Mouse (Mus musculus) small intestine, adult 2 months (tissue): ENCODE measurements around the gene Cntn4.

Source experiments
- CTCF ChIP-seq: fragments of 200-500 bp; IDR thresholded peaks from 2 replicates; pipeline ENCODE4 v1.5.1; 2012; ENCODE audit warnings: low read depth, mild to moderate bottlenecking, control low read depth, inconsistent platforms, low read length, moderate library complexity, mixed read lengths; ENCODE audit not compliant: insufficient replicate concordance, insufficient read length; ENCODE audit errors: extremely low read depth
- POLR2A ChIP-seq: fragments of 200-500 bp; IDR thresholded peaks from 2 replicates; pipeline ENCODE4 v1.6.1; 2012; ENCODE audit warnings: low read depth, mild to moderate bottlenecking, control low read depth, inconsistent platforms, low read length, moderate library complexity

GRCm38 (mm10) chr6:105835099-105835498, 157.6 kb downstream of the Cntn4 start:
- no peak for TF ChIP-seq CTCF
- TF ChIP-seq POLR2A, result no peak
